Mouse (Mus musculus) liver, embryonic 14.5 days (tissue): ENCODE data around the gene Prr15.

Experiments
- CTCF ChIP-seq: IDR thresholded peaks from 2 replicates; pipeline ENCODE4 v1.5.1; 2016; ENCODE audit warnings: antibody characterized with exemption, low read depth, control low read depth
- EP300 ChIP-seq: IDR thresholded peaks from 2 replicates; pipeline ENCODE4 v1.6.1; 2016; ENCODE audit warnings: antibody characterized with exemption, low read depth

- no peak for TF ChIP-seq CTCF
- TF ChIP-seq EP300 = no peak
Measured at GRCm38 (mm10) chr6:54342223-54342622, 16.6 kb downstream of the Prr15 start.
